Mouse (Mus musculus) megakaryocyte-erythroid progenitor cell, adult 5-6 weeks (primary cell): ENCODE measurements around the gene Pitx2. TPM values are rescaled to one million over a fixed set of nuclear protein-coding genes. Genes with fewer than 3 reads are reported as not detected.

Experiments used
- ATAC-seq: replicated peaks from 2 replicates; pipeline ENCODE4 v1.8.0; 2016; ENCODE audit warnings: mild to moderate bottlenecking, inconsistent platforms; ENCODE audit not compliant: severe bottlenecking, poor library complexity, low FRiP score, low TSS enrichment
- total RNA-seq, 2 experiments: library from RNA; stranded (forward) in 1 of 2; stranded (reverse) in 1 of 2; fragments of 200-1000, 215-1000 nt in 1 of 2; fragments of >200 nt in 1 of 2; fragmentation: Nextera tagmentation in 1 of 2; gene quantifications; 2 replicates each; pipeline ENCODE4 v1.2.3; 2014 to 2017

The Pitx2 gene
- total RNA-seq, 2 experiments from 2014 or later, result not detected

GRCm38 (mm10) chr3:129201156-129201555 lies 1.5 kb downstream of the Pitx2 start:
- no peak for ATAC-seq

DNA sequence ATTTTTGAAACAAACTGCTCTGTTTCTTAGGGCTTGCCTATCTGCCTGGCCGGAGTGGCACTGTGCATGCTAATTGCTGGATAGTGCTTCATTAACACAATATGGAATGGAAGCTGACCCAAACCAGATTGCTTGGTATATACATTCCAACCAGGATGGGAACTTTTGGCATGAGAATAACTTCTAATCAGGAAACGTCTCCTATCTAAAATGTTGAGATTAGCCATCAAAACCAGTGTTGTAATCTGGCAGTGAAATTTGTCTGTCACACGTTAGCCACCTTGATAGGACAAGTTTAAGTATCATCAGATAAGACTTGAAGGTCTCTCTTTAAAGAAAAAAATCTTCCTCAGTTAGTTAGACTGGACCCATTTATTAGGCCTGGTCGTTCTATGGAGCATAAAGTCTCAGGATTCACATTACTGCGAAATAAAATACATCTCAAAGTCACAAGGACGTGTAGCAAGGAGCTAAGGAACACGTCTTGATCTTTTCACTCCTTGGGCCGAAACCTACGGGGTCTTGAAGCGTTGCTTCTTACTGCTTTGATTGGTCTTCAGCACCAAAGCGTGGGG lies 2.1 kb downstream of the Pitx2 start:
- no peak for ATAC-seq

DNA sequence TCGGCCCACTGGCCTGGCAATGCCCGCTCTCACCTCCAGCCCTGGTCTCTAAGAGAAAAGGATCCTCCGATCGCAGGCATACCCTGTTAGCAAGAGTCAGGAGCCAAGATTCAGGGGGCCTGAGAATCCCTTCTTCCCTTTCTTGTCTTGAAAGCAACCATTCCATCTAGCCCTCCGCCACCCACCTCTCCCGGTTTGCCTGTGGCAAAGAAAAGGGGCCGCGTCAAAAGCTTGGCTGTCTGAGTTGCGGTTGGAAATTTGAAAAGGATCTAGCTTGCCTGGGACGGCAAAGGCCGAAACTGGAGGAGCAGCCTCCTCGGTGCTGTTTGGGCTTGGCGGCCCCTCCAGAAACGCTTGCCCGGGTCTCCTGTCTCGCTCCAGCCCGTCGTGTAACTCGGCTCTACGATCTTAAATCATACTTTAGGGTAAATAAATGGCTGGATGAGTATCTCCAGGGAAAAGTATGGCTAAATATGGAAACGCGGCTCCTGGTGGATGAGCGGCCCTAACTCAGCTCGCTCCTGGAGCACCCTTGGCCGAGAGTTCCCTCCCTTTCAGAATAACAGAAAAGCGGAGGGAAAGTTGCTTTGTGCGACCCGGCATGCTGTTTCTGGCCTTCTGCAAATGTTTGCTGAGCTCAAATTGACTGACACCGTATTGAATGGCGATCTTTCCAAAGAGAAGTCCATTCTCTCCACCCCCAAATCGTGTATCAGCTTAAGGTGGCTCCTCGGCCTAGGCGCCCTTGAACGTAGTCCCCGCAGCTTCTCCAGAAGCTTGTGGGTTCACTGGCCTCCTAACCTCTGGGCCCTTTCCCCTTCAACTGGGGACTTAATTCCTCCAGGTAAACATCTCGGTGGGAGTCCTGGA lies 3.4 kb downstream of the Pitx2 start:
- ATAC-seq, result no peak

DNA sequence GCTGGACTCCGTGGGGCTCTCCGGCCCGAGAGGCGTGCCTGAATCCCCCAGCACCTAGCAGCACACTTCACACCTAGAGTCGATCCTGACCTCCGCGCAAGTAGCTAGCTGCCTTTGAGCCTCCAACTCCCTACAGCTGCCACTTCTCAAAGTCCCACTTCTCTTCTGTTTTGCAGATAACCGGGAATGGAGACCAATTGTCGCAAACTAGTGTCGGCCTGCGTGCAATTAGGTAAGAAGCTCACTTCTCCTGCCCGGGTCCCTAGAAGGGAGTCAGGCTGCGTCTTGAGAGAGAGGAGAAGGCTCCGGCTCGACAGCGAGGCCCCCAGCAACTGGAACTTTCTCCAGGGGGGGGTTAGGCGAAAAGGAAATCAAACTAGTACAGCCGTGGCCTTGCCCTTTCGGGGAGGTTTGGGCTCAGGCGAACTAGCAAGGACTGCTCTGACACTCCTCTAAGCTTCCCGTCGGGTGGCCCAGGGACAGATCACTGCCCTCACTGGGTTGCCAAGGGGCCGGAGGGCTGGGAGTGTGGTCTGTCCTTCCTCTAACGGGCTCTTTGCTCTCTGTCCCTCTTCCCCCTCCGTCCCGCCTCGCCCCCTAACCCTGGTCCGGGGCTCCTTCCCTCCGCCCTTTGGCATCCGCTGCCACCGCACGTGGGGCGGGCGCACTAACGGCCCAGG lies 4.2 kb downstream of the Pitx2 start:
- ATAC-seq, result 0 out of 2 replicates have a peak, but pooled peaks have one; percentile 5

- ATAC-seq, result peak; percentile 95
Observed at GRCm38 (mm10) chr3:129204441-129205313, 5.0 kb downstream of the Pitx2 start.

GRCm38 (mm10) chr3:129205481-129206175 lies 6.0 kb downstream of the Pitx2 start:
- ATAC-seq, result no peak

DNA sequence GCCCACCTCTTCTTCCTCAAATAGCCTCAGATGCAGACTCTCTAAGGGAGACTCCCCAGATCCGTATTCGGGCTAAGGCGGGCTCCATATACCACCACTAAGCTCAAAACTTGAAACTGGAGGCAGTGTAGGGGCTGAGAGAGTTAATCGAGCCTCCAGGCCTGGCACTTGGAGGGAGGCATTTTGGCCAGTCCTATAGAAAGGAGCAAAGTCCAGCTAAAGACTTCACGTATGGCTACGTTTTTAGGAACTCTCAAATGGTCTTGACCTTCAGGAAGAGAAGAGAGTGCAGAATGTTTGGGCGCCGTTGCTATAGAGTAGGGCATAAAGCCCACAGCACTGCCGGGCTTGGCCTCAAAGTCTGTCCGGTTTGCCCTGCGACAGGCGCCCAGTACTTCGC lies 7.1 kb downstream of the Pitx2 start:
- no peak for ATAC-seq

DNA sequence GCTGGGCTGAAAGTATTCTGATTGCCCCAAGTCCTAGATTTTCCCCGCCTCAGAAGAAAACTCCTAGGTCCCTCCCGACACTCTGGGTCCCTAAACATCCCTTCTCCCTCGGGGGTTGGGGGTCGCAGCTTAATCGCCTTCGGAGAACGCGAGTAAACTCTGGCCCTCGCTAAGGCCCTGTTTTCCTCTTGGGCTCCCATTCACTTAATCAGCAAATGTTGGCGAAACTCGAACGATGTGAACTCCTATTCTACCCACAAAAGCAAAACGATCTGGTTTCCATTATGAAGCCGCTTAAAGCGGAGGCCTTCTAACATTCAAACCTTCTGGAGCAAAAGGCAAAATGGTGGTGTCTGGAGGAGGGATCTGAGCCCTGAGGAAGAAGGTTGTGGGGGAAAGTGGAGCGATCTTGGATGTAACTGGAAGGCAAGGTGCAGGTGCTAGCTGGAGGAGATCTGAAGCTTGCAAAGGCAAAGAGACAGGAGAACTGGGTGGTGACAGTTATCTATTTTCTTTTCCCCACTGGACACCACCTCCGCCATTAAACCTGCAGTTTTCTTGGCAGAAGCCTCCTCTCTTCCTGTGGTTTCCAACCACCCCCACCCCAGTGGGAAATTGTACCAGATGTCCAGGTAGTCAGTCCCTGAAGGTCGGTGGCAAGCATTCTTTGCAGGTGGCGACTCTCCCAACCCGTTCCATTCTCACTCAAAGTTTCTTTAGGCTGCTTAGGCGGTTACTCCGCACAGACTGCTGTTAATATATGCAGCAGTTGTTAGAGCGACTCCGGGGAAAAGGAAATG lies 7.8 kb downstream of the Pitx2 start:
- ATAC-seq, result no peak

DNA sequence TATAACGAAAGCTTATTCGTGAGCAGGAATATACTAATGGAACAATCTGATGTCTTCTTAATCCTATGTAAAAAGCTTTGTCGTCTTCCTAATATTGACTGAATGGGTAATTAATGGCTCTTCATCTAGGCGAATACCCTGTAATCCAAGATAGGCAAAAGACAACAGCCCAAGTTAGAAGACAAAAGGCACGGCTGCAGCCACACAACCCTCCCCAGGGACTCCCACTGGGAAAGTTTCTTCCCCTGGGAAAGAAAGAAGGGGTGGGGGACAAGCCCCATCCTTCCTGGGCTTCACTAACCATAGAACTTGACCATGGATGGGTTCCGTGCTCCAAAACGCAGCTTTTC lies 8.3 kb downstream of the Pitx2 start:
- no peak for ATAC-seq

DNA sequence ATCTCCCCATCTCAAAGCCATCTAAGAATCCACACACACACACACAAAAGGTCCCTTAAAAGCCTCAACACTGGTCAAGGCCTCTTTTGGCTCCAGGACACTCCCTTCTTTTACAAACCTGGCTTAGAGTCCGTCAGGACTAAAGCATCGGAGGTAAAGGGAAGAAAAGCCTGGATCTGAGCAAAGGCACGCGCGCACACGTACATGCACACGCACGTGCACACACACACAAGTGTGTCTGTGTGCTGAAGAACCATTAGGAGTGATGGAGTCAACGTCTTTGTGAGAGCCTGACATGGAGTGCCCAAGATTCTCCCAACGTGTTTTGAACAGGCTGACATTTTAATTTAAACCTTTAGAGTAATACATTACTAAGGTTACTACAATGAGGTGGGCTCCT lies 8.7 kb downstream of the Pitx2 start:
- no peak for ATAC-seq

GRCm38 (mm10) chr3:129209266-129209665 lies 9.6 kb downstream of the Pitx2 start:
- no peak for ATAC-seq

GRCm38 (mm10) chr3:129209771-129210170 lies 10.1 kb downstream of the Pitx2 start:
- no peak for ATAC-seq

DNA sequence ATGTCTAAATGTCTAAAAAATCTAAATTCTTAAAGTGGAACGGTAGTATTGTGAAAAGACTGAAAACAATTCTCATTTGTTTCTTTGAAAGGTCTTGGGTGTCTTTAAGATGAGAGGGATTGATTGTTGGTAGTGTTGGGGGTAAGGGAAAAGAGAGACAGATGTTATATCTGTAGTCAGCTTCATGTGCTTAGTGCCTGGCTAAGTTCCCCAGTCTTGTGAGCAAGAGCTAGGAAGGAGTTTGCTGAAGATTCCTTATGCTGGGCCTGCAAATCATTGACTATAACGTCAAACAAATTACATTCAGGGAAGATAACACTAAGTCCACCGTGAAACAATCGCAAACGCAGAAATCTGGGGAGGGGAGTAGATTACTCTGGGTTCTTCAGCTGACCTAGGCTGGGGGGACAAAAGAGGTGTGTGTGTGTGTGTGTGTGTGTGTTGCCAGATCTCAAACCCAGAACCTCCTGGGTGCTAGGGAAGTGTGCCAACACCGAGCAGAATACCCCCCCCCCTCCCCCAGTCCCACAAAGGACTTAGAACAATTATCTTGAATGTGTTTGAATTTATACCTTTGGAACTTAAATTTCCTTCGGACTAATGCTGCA lies 12.5 kb downstream of the Pitx2 start:
- ATAC-seq, result no peak

GRCm38 (mm10) chr3:129212807-129213206 lies 13.1 kb downstream of the Pitx2 start:
- ATAC-seq, result no peak

GRCm38 (mm10) chr3:129213633-129214145 lies 14.0 kb downstream of the Pitx2 start:
- peak; percentile 86 for ATAC-seq

DNA sequence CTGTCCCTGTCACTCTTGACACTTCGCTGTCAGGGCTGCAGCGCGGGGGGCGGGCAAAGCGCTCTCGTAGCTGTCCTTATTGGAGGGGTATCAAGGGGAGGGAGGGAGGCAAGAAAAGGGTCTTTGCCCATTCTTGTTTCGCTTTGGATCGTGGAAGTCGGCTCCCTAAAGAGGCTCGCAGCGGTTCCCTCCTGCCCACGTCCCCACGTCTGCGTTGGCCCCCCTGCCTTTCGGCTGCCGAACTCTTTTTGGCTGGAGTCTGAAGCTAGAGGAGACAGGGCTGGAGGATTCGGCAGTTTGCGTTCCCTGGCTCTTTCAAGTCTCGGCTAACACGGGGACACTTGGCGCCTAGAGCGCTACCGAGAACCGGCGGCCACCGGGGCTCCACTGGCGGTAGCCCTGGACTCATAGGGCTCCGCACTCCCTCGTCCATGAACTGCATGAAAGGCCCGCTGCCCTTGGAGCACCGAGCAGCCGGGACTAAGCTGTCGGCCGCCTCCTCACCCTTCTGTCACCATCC lies 14.5 kb downstream of the Pitx2 start:
- ATAC-seq, result no peak

GRCm38 (mm10) chr3:129214666-129215161 lies 15.0 kb downstream of the Pitx2 start:
- ATAC-seq, result no peak
